Mouse (Mus musculus) erythroblast, adult 5-6 weeks (primary cell): ENCODE results near the gene Prss50. TPM values are rescaled to one million over a fixed set of nuclear protein-coding genes. Genes with fewer than 3 reads are reported as not detected.

Experiments
- ATAC-seq: replicated peaks from 2 replicates; pipeline ENCODE4 v1.8.0; 2016; ENCODE audit warnings: moderate number of reproducible peaks, mild to moderate bottlenecking, moderate TSS enrichment, inconsistent platforms; ENCODE audit not compliant: poor library complexity, low FRiP score, severe bottlenecking
- total RNA-seq, 2 experiments: library from RNA; stranded (forward) in 1 of 2; stranded (reverse) in 1 of 2; fragments of 150-400 nt in 1 of 2; fragments of 200-764, 138-1000 nt in 1 of 2; gene quantifications; 2 replicates each; pipeline versions ENCODE4 v1.2.3 to v1.2.4; 2015 to 2017; ENCODE audit warnings: low replicate concordance in 2 of 2

Prss50 gene
- total RNA-seq, 2 experiments from 2014 or later, result not detected

GRCm38 (mm10) chr9:110873681-110874659 is 16.2 kb downstream of the Prss50 start:
- no peak for ATAC-seq

DNA sequence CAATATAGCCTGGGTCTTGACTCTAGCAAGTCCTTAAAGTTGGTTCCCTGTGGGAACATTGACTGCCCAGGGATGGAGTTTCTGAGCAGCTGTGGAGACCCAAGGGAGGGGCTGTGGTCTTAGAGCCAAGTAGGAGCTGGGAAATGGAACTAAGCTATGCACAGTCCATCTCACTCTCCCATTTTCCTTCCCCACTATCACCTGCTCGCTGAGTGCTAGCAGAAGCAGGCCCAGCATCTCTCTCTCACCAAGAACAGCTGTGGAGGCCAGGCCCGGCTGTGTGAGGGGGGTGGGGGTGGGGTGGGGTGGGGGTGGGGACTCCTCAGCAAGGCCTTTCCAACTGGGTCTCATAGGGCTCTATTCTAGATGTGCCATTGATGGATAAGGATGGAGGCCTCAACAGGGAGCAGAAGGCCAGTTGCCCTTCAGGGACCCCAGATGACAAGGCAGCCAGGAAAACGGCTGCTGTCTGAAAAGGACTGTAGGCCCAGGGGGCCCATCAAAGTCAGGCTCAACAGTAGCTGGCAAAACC is 17.0 kb downstream of the Prss50 start:
- no peak for ATAC-seq

DNA sequence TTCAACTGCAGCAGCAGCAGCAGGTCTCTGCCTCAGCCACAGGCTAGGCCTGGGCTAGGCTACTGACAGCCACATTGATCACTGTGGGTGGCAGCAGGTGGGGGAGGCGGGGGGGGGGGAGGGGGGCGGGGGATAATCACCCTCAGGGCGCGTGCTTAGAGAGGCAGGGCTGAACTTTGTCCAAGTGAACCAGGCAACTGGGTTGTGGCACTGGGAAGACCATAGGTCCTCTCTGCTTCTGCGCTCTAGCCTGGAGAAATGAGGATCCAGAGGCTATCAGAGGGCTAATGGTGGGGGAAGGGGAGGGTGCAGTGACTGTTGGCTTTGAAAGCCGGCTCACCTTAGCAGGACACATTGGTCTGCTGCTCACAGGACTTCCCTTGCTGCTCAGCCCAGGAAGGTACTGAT is 17.5 kb downstream of the Prss50 start:
- ATAC-seq, result no peak

GRCm38 (mm10) chr9:110877353-110877752 is 19.6 kb downstream of the Prss50 start:
- no peak for ATAC-seq

GRCm38 (mm10) chr9:110877888-110878287 is 20.1 kb downstream of the Prss50 start:
- no peak for ATAC-seq

- no peak for ATAC-seq
Measured at GRCm38 (mm10) chr9:110879191-110879920, 21.6 kb downstream of the Prss50 start, which contains the start of gene Als2cl. Gene Als2cl (plus strand): TSS chr9:110879870.

DNA sequence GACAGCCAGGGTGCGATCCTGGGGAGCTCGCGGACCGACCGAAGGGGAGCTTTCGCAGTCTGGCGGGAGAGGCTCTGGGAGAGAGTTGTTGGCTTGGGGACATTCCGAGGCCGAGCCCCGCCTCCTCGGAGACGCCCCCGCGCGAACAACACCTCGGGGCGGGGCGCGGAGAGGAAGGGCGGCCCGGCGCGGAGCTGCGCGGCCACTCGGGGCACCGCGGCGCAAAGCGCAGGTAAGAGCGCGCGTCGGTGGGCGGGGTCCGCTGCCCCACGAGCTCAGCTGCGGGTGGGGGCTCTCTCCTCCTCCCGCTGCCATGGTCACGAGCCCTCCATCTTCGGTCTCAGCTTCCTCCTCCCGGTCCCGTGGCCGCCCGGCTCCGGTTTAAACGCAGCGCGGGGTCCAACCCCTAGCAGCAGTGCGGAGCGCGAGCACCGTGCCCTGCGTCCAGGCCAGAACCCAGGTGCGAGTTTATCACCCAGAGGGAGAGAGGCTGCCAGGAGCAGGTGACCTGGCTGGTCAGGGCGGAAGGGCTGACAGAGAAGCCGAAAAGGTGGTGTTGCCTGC is 22.3 kb downstream of the Prss50 start, which contains the start of gene Tmie:
Tmie (minus strand) TSS at position 116 of the 564 bp plus-strand sequence.
- ATAC-seq, result no peak

- ATAC-seq, result no peak
Measured at GRCm38 (mm10) chr9:110880772-110881171, 23.0 kb downstream of the Prss50 start.

DNA sequence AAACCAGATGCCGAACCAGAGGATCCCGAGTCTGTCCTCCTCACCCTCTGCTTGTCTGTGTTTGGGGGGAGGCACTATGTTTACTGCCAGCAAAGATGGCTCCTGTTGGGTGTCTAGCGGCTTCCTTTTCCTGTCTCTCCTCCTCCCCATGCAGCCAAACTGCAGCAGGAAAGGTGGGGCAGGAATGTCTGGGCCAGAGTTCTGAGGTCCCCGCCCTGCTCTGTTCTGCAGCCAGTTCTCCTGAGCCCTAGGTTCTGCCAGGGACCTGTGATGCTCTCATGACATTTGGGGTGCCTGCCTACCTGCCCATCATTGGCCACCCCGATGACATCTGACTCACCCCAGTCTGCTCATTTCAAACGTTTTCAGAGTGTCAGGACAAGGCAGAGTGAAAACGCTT is 24.2 kb downstream of the Prss50 start:
- no peak for ATAC-seq

GRCm38 (mm10) chr9:110887388-110888303 is 29.9 kb downstream of the Prss50 start:
- no peak for ATAC-seq

DNA sequence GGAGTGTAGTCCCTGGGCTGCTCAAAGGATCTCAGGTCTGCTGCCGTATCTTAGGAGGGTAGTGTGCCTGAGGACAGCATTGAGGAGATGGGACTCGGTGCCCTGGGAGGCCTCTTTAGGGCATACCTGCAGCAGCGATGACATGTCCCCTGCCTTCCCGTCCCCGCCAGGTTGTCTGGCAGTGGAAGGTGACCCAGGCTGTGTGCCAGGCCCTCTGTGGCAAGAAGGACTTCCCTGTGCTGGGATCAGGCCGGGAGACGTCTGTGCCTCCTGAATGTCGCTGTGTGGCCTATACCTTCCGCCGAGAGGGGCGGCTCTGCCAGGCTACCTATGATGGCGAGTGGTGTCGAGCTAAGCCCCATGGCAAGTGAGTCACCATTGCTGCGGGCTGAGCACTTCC is 31.2 kb downstream of the Prss50 start:
- no peak for ATAC-seq

DNA sequence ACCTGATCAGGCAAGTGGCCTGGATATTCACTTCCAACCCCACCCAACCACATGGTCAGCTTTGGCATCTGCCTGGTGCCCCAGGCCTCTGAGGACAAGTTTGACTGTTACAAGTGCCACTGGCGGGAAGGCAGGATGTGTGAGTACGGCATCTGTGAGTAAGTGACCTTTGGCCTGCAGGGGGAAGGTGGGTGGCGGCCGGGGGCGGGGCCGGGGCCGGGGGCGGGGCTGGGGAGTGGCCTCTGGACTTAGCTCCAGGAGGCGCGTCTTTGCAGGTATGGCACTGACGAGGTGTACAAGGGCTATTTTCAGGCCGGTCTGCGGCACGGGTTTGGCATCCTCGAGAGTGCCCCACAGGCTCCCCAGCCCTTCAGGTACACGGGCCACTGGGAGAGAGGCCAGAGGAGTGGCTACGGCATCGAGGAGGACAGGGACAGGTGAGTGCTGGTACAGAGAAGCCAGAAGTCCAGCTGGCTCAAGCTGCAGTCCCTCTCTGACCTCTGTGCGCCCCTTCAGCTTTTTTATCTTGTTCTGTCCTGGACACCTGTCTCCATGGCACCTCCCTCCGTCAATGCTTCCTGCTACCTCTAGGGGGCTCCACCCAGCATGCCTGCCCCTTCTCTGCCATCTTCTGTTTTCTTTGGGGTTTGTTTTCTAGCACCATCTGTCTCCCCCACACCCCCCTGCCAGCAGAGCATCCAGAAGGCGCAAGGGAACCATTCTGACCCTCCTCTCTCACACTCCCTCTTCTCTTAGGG is 32.4 kb downstream of the Prss50 start:
- no peak for ATAC-seq

DNA sequence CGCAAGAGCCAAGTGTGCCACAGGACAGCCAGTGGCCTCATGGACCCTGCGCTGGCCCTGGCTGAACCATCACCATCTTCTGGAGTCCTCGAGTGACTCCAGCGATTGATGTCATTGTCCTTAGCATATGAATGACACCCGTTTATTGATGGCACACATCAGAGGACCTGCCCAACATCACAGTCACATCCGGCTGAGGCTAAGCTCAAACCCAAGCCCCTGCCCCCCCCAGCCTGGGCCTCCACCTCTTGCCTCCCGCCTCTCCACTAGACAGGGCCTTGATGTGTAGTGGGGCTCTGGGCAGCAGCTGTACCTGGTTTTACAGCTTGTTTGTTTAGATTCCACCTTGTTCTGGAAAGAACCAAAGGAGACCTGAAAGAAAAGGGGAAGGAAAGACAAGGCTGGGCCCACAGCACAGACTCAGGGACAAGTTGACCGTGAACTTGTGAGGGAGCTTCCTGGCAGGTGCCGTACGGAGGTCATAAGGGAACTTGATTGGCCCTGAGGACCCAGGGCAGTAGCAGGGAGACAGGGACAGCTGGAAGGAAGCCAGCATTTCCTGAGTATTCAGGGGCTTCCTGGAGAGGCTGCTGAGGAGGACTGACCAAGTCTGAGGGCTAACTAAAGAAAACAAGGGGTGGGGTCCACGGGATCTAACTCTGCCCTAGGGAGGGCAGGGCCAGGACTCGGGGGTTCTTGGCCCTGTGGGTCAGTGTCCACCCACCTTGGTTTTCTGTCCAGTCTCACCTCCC is 33.5 kb downstream of the Prss50 start:
- ATAC-seq, result no peak

DNA sequence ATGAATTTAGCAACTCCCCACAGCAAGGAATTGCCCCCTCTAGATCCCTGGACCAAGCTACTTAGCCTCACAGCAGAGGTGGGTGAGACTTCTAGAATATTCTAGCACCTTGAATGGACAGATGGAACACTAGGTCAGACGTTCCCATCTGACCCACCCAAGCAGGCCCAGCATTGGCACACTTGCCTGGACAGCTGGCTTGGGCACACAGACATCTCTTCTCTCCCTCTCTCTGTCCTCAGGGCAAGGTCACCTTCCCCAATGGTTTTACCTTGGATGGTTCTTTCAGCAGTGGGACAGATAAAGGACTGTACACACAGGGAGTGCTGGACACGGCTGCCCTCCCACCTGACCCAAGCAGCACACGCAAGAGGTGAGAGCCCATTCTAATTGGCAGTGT is 34.8 kb downstream of the Prss50 start:
- ATAC-seq, result no peak

GRCm38 (mm10) chr9:110893429-110893828 is 35.7 kb downstream of the Prss50 start:
- no peak for ATAC-seq

DNA sequence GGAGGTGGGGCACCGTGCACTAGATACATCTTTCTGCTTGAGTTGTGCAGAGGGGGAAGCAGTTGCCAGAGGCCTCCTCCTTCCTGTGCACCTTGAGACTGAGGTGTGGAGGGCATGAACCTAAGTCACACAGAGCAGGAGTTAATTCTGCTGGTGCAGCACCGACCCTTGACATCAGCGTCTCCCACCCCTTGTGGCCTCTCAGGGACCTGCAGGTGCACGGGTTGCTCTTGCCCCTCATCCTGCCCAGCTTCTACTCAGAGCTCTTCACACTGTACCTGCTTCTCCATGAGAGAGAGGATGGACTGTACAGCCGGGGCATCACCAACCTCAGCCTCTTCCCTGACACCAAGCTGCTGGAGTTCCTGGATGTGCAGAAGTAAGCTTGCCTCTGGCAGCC is 37.7 kb downstream of the Prss50 start:
- ATAC-seq, result no peak

DNA sequence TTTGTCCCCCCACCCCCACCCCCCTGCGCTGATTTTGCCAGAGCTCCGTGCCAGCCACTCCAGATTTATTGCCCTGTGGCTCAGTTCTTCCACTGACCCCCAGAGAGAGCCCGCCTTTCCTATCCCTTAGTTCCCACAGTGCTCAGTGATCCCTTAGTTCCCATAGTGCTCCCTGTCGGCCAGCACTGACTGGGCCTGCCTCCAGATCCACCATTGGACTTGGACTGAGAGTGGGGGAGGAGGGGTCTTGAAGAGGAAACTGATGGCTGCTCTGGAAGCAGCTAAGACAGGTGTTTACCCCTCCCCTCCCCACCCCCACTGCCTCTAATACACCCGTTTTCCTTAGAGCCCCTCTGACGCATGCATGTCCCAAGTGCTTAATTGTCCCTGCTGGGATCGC is 38.2 kb downstream of the Prss50 start:
- ATAC-seq, result no peak

DNA sequence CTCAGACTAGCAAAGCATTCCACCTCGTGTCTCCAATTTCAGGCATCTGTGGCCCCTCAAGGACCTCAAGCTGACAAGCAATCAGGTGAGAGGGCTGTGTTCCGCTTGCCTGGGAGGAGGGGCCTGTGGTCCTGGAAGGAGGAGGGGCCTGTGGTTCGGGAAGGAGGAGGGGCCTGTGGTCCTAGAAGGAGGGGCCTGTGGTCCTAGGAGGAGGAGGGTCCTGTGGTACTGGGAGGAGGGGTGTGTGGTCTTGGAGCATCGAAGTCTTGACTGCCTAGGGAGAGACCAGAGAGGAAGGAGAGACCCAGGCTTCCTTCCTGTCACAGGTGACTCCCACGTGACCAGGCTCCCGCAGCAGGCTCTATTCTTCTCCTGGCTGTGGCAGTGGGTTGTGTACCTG is 38.8 kb downstream of the Prss50 start:
- no peak for ATAC-seq
